Mouse (Mus musculus) ovary, adult 10 weeks (tissue): ENCODE results near the gene Dip2b. TPM values are rescaled to one million over a fixed set of nuclear protein-coding genes. Genes with fewer than 3 reads are reported as not detected.

Experiments
- polyA plus RNA-seq: library from polyadenylated mRNA; stranded (reverse); fragments of 350-450 nt; fragmentation: Illumina TruSeq; extraction: RNeasy Lipid Tissue Mini Kit (QIAGEN cat#74804); gene quantifications from one replicate; pipeline ENCODE4 v1.2.3, GENCODE M21; 2014

The Dip2b gene
- 6.0 TPM for polyA plus RNA-seq

GRCm38 (mm10) chr15:100038470-100038971 lies at the start of gene Dip2b:
Dip2b (plus strand) TSS chr15:100038664.

GRCm38 (mm10) chr15:100227663-100228534 lies 189.4 kb downstream of the Dip2b start, which contains the start of gene Atf1:
Atf1 (plus strand) TSS chr15:100227819.

Other genes starting within 250 kb of the Dip2b start
- 38.1 TPM for gene Lima1, start 163.2 kb upstream of the Dip2b start, polyA plus RNA-seq
- 0.06 TPM for gene Fam186a, start 71.6 kb upstream of the Dip2b start, polyA plus RNA-seq
- 160 TPM for gene Larp4, start 68.6 kb upstream of the Dip2b start, polyA plus RNA-seq
- 151 TPM for gene Atf1, start 189.2 kb downstream of the Dip2b start, polyA plus RNA-seq
- not detected for gene Tmprss12, start 242.2 kb downstream of the Dip2b start, polyA plus RNA-seq